Mouse (Mus musculus) layer of hippocampus, postnatal 36 days (tissue): ENCODE data around the gene Golga5. TPM values are rescaled to one million over a fixed set of nuclear protein-coding genes. Genes with fewer than 3 reads are reported as not detected.

Experiments used
- DNase-seq, 2 experiments: peaks; one replicate each; pipeline ENCODE4 v3.0.0; 2022
- total RNA-seq, 2 experiments: library from RNA; stranded (reverse); gene quantifications; 2 replicates each; pipeline ENCODE4 v1.2.3; 2021

Gene Golga5
- total RNA-seq, 2 experiments from 2014 or later = 26.0 to 27.1 TPM

- DNase-seq = no peak
These were observed 45.8 kb downstream of the Golga5 start for GRCm38 (mm10) chr12:102514751-102515150.

GRCm38 (mm10) chr12:102516151-102516550 is 47.2 kb downstream of the Golga5 start:
- DNase-seq = no peak

- no peak for DNase-seq
These were observed 48.7 kb downstream of the Golga5 start for GRCm38 (mm10) chr12:102517647-102518046.

GRCm38 (mm10) chr12:102519929-102520720 is 51.2 kb downstream of the Golga5 start:
- no peak for DNase-seq

GRCm38 (mm10) chr12:102521777-102522319 is 52.9 kb downstream of the Golga5 start:
- no peak for DNase-seq

- DNase-seq = no peak
These were observed 55.3 kb downstream of the Golga5 start for GRCm38 (mm10) chr12:102524216-102524615.

- DNase-seq = no peak
These were observed 55.8 kb downstream of the Golga5 start for GRCm38 (mm10) chr12:102524760-102525159.

- DNase-seq = no peak
These were observed 59.1 kb downstream of the Golga5 start for GRCm38 (mm10) chr12:102527989-102528388.

GRCm38 (mm10) chr12:102535796-102536195 is 66.9 kb downstream of the Golga5 start:
- no peak for DNase-seq

GRCm38 (mm10) chr12:102540278-102540677 is 71.3 kb downstream of the Golga5 start:
- no peak for DNase-seq

- no peak for DNase-seq
These were observed 72.2 kb downstream of the Golga5 start for GRCm38 (mm10) chr12:102541168-102541567.

- DNase-seq = no peak
These were observed 76.2 kb downstream of the Golga5 start for GRCm38 (mm10) chr12:102545122-102545521.

Other genes with a start within 250 kb of the Golga5 start
- gene Rin3, start 186.1 kb upstream of the Golga5 start, total RNA-seq = 1 to 10 TPM; 2.1 to 4.3 TPM
- gene Lgmn, start 29.3 kb upstream of the Golga5 start, total RNA-seq = 10 to 100 TPM; 83.0 to 84.8 TPM
- gene Chga, start 85.8 kb downstream of the Golga5 start, total RNA-seq = 100 to 1,000 TPM; 125 to 130 TPM
- gene Itpk1, start 235.8 kb downstream of the Golga5 start, total RNA-seq = 10 to 100 TPM; 64.3 to 64.8 TPM